Comparison of ENCODE assay signal across 19 mouse cellular contexts in the genomic region with DNA sequence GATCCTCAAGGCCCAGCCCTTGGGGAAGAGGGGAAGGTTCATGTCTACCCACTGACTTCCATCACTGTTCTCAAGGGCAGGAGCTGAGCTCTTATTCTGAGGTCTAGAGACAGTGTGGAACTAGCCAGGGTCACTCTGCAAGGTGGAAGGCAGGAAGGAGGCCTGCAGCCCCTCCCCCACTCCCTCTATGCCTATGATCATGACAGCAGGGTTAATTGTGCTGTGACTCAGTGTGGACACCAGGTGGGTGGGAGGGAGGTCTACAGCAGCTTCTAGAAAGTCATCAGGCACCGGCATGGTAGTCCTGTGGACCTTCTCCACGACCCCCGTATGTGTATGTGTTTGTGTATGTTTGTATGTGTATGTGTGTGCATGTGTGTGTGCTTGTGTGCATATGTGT. TPM values are rescaled to one million over a fixed set of nuclear protein-coding genes. Genes with fewer than 3 reads are reported as not detected.
DNase-seq lines count a peak whose midpoint lies in the region; ATAC-seq lines count a peak whose summit lies in the region.
"Had no signal": no experiment of that assay in that cellular context is flagged by ENCODE, and none has a peak within 500 bp of the region (broad histone marks: within the 10 kb centered on the region; RNA-seq: fewer than 3 reads in every experiment).

No protein-coding gene starts in this region.

- H3K36me3 ChIP-seq in limb, embryonic 13.5 days, result no peaks in the 10 kb centered on the region
- no peaks in the 10 kb centered on the region for H3K36me3 ChIP-seq in limb, embryonic 10.5 days
- H3K36me3 ChIP-seq: embryonic facial prominence, embryonic 10.5 days; G1E; heart, embryonic 12.5 days had no signal

- peaks cover 25% of the 10 kb centered on the region for H3K27me3 ChIP-seq in limb, embryonic 13.5 days
- H3K27me3 ChIP-seq in limb, embryonic 10.5 days (ENCODE audit: low read depth, poor library complexity, severe bottlenecking), result peaks cover 10% of the 10 kb centered on the region; the same call in 1 of the 2 replicates
- H3K27me3 ChIP-seq: forebrain, embryonic 13.5 days had no signal

- no peak for ATAC-seq in limb, embryonic 13.5 days (ENCODE audit: low FRiP score, low read depth)
- ATAC-seq: activated CD4-positive, CD25-positive, alpha-beta regulatory T cell, adult 4 months; forebrain, embryonic 13.5 days; inflammation-experienced regulatory T-cells, adult 6 months; Patski had no signal

- no peak overlapping the region for H3K4me2 ChIP-seq in limb, embryonic 13.5 days (replicated peaks)
- H3K4me2 ChIP-seq: forebrain, embryonic 13.5 days; heart, embryonic 12.5 days had no signal

- H3K4me3 ChIP-seq in limb, embryonic 13.5 days, result no peak overlapping the region
- H3K4me3 ChIP-seq in limb, embryonic 10.5 days, result no peak overlapping the region
- H3K4me3 ChIP-seq: embryonic facial prominence, embryonic 10.5 days; forebrain, embryonic 13.5 days; heart, embryonic 12.5 days had no signal

- H3K9me3 ChIP-seq in limb, embryonic 13.5 days, result no peaks in the 10 kb centered on the region
- H3K9me3 ChIP-seq in limb, embryonic 10.5 days (replicated peaks), result no peaks in the 10 kb centered on the region
- H3K9me3 ChIP-seq: embryonic facial prominence, embryonic 10.5 days; forebrain, embryonic 13.5 days; G1E; heart, embryonic 12.5 days had no signal

- H3K4me1 ChIP-seq in limb, embryonic 13.5 days, result no peaks in the 10 kb centered on the region
- H3K4me1 ChIP-seq in limb, embryonic 10.5 days, result peaks cover 5% of the 10 kb centered on the region; the same call in 1 of the 2 replicates
- H3K4me1 ChIP-seq: embryonic facial prominence, embryonic 10.5 days had no signal

- DNase-seq in adrenal gland, postnatal 10 days, result peak; percentile 35
- DNase-seq in adrenal gland, postnatal 36 days, result no peak
- no peak for DNase-seq in limb, embryonic 10.5 days (ENCODE audit: low spot score)
- DNase-seq in MN1 (ENCODE audit: low spot score), result peak; percentile 64
- no peak for DNase-seq in gastrocnemius, postnatal 36 days
- DNase-seq: adrenal gland, postnatal 25 days; cerebellum, adult 2 months; cerebellum, postnatal 10 days; forebrain, postnatal 0 days; gastrocnemius, postnatal 14 days had no signal

- 0 out of 2 replicates have a peak overlapping the region, but pooled peaks have one; percentile 0 for H3K9ac ChIP-seq in limb, embryonic 13.5 days
- H3K9ac ChIP-seq: forebrain, embryonic 13.5 days; forebrain, postnatal 0 days; heart, embryonic 12.5 days had no signal

- no peak overlapping the region for H3K27ac ChIP-seq in limb, embryonic 13.5 days
- no peak overlapping the region for H3K27ac ChIP-seq in limb, embryonic 10.5 days
- H3K27ac ChIP-seq: embryonic facial prominence, embryonic 10.5 days; forebrain, embryonic 13.5 days had no signal

- intact Hi-C loops in gastrocnemius, postnatal 36 days (cut with DNase I), result no loop called here

- WGBS in limb, embryonic 13.5 days, result 82% methylated on average over 3 of the region's 3 CpGs
- WGBS in limb, embryonic 10.5 days, result 77% methylated on average over 3 of the region's 3 CpGs

RNA-seq across cellular contexts. Expression of gene Elfn2, which starts 14.6 kb away (rescaled TPM):
- total RNA-seq in adrenal gland, postnatal 10 days (2021), result 1 to 10 TPM; 2.5 to 2.9 TPM
- total RNA-seq in adrenal gland, postnatal 36 days (2021), result 1 to 10 TPM; 2.7 to 3.0 TPM
- polyA plus RNA-seq in limb, embryonic 13.5 days (2015; fragmentation: Nextera tagmentation; extraction: Ambion mirVana), result 0.05 and 0.11 TPM in 2 replicates
- not detected in 2 replicates for polyA plus RNA-seq in limb, embryonic 10.5 days (2016; fragmentation: Nextera tagmentation; extraction: Ambion mirVana)
- under 1 TPM; 0.02 to 0.08 TPM for total RNA-seq in gastrocnemius, postnatal 36 days (2021)
- total RNA-seq: granulocyte monocyte progenitor cell, adult 5-6 weeks had no signal
- polyA plus RNA-seq: activated CD4-positive, CD25-positive, alpha-beta regulatory T cell, adult 4 months; G1E; heart, embryonic 12.5 days had no signal

Comparison
In these comparisons a context has a peak if more than half of its experiments do, and no peak if none do; other contexts are left out.
1. DNase-seq: peak in adrenal gland, postnatal 10 days (single experiment) and MN1 (single experiment); none in adrenal gland, postnatal 36 days (0 of 2), limb, embryonic 10.5 days (single experiment) and gastrocnemius, postnatal 36 days (0 of 2).